Mouse (Mus musculus): ENCODE results near the gene Lrp10. TPM values are rescaled to one million over a fixed set of nuclear protein-coding genes. Genes with fewer than 3 reads are reported as not detected.

Gene Lrp10
- polyA plus RNA-seq (2017; shearing (Covaris generic)), result 68.2 TPM

DNA sequence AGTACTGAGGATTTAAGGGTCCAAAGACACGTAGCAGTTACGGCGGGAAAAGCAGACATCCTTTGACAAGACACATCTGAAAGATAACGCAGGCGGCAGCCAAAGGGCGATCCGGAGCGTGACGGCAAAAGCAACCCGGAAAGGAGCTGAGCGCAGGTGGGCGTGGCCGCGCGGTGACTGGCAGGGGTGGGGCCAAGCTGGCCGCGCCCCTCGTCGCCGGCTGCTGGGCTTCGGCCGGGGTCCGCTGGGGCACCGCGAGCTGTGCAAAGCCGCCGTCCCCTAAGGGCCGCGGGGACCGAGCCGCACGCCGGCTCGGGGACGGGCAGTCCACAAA, at the start of gene Lrp10:
Lrp10 (plus strand) TSS at position 179 of the 334 bp plus-strand sequence.

GRCm38 (mm10) chr14:54417623-54418081, 46.3 kb upstream of the Lrp10 start, which contains the start of gene Slc7a7:
Gene Slc7a7, minus strand, starts transcription at chr14:54417780.

DNA sequence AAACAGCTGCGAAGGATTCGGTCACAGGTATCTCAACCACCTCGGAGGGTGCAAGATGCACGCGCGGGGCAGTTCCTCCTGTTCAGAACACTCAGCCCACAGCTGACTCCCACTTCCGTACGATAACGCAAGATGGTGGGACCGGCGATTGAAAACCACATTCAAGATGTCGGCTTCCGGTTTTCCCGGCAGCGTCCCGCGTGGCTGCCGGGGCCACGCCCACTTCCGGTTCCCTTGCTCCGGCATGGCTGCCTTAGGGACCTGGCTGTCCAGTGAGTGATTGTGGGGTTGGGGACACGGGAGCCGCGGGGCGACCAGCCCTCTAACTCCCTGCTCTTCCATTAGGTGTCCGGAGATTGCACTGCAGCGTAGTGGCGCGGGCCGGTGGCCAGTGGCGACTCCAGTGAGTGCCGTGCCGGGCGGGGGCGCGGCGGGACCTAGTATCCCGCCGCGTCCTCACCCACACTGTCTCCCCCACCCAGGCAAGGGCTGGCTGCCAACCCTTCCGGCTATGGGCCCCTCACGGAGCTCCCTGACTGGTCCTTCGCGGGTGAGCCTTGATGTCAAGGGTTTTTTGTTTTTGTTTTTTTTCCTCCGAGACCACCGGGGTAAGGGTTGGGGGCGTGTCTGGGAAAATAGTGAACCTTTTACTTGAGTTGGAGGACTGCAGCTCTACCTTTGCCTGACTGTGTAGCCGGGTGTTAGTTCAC, 37.1 kb upstream of the Lrp10 start, which contains the start of gene Mrpl52:
Mrpl52 (plus strand) TSS at position 221 of the 710 bp plus-strand sequence.

DNA sequence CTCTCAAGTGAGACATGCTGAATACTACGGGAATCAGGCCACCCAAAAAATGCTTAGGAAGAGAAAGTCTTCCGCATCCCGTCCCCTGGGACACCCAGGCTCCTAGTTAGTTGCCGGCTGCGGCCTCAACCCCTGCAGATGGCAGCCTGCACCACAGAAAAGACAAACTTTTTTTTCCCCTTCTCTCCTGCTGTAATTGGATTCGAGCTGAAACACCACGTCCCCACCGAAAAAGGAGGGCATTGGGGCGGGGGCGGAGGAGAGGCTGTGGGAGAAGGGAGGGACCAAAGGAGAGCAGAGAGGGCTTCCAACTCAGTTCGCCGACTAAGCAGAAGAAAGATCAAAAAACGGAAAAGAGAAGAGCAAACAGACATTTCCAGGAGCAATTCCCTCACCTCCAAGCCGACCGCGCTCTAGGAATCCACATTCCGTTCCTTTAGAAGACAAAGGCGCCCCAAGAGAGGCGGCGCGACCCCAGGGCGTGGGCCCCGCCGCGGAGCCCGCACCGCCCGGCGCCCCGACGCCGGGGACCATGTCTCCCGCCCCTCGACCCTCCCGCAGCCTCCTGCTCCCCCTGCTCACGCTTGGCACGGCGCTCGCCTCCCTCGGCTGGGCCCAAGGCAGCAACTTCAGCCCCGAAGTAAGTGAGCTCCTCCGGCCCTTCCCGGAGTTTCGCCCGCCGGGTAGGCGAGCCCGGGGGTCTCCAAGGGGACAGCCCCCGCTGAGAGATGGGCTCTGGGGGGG, 32.4 kb upstream of the Lrp10 start, which contains the start of gene Mmp14:
Mmp14 (plus strand) TSS at position 279 of the 744 bp plus-strand sequence.

GRCm38 (mm10) chr14:54475941-54476844, 12.3 kb downstream of the Lrp10 start, which contains the start of gene Rem2:
Gene Rem2, plus strand, starts transcription at chr14:54476100.

Other genes with a start within 250 kb of the Lrp10 start
- 509 TPM for gene Dad1, start 210.0 kb upstream of the Lrp10 start, polyA plus RNA-seq (2017; shearing (Covaris generic))
- gene Abhd4, start 209.9 kb upstream of the Lrp10 start, polyA plus RNA-seq (2017; shearing (Covaris generic)), result 33.1 TPM
- 0.09 TPM for gene Olfr49, start 179.2 kb upstream of the Lrp10 start, polyA plus RNA-seq (2017; shearing (Covaris generic))
- 73.2 TPM for gene Oxa1l, start 103.3 kb upstream of the Lrp10 start, polyA plus RNA-seq (2017; shearing (Covaris generic))
- 1.5 TPM for gene Slc7a7, start 46.4 kb upstream of the Lrp10 start, polyA plus RNA-seq (2017; shearing (Covaris generic))
- gene Mrpl52, start 37.2 kb upstream of the Lrp10 start, polyA plus RNA-seq (2017; shearing (Covaris generic)), result 264 TPM
- gene Mmp14, start 32.5 kb upstream of the Lrp10 start, polyA plus RNA-seq (2017; shearing (Covaris generic)), result 1.1 TPM
- 0.57 TPM for gene Rem2, start 12.0 kb downstream of the Lrp10 start, polyA plus RNA-seq (2017; shearing (Covaris generic))
- 45.8 TPM for gene Prmt5, start 53.4 kb downstream of the Lrp10 start, polyA plus RNA-seq (2017; shearing (Covaris generic))
- 24.7 TPM for gene Haus4, start 90.5 kb downstream of the Lrp10 start, polyA plus RNA-seq (2017; shearing (Covaris generic))
- gene Ajuba, start 113.4 kb downstream of the Lrp10 start, polyA plus RNA-seq (2017; shearing (Covaris generic)), result 0.28 TPM
- gene 4931414P19Rik, start 141.9 kb downstream of the Lrp10 start, polyA plus RNA-seq (2017; shearing (Covaris generic)), result 6.1 TPM
- 259 TPM for gene Psmb5, start 153.9 kb downstream of the Lrp10 start, polyA plus RNA-seq (2017; shearing (Covaris generic))
- gene Psmb11, start 157.3 kb downstream of the Lrp10 start, polyA plus RNA-seq (2017; shearing (Covaris generic)), result not detected
- gene Gm17606, start 176.8 kb downstream of the Lrp10 start, polyA plus RNA-seq (2017; shearing (Covaris generic)), result not detected
- 0.49 TPM for gene Cdh24, start 177.2 kb downstream of the Lrp10 start, polyA plus RNA-seq (2017; shearing (Covaris generic))
- 91.3 TPM for gene 1700123O20Rik, start 222.1 kb downstream of the Lrp10 start, polyA plus RNA-seq (2017; shearing (Covaris generic))
- gene Acin1, start 222.8 kb downstream of the Lrp10 start, polyA plus RNA-seq (2017; shearing (Covaris generic)), result 116 TPM
- gene Gm29776, start 234.7 kb downstream of the Lrp10 start, polyA plus RNA-seq (2017; shearing (Covaris generic)), result not detected
- gene Cebpe, start 248.0 kb downstream of the Lrp10 start, polyA plus RNA-seq (2017; shearing (Covaris generic)), result not detected